Mouse (Mus musculus) pancreas, adult 10 weeks (tissue): ENCODE results near the gene Pgrmc2. TPM values are rescaled to one million over a fixed set of nuclear protein-coding genes. Genes with fewer than 3 reads are reported as not detected.

Experiments used
- polyA plus RNA-seq: library from polyadenylated mRNA; stranded (reverse); fragments of 350-450 nt; fragmentation: Illumina TruSeq; extraction: RNeasy Lipid Tissue Mini Kit (QIAGEN cat#74804); gene quantifications from one replicate; pipeline ENCODE4 v1.2.3, GENCODE M21; 2015; ENCODE audit warnings: low read depth, low replicate concordance; ENCODE audit not compliant: insufficient read depth

The Pgrmc2 gene
- polyA plus RNA-seq = 10.7 TPM

GRCm38 (mm10) chr3:41082885-41083789 is at the start of gene Pgrmc2:
Pgrmc2 (minus strand) TSS chr3:41083046.

Other genes starting within 250 kb of the Pgrmc2 start
- 2.8 TPM for gene Mfsd8, start 236.2 kb downstream of the Pgrmc2 start, polyA plus RNA-seq
- 2.1 TPM for gene Abhd18, start 236.1 kb downstream of the Pgrmc2 start, polyA plus RNA-seq
- not detected for gene 1700034I23Rik, start 180.5 kb downstream of the Pgrmc2 start, polyA plus RNA-seq
- gene Larp1b, start 133.2 kb downstream of the Pgrmc2 start, polyA plus RNA-seq = 20.6 TPM